17 mouse cellular contexts compared by ENCODE assay signal in genomic region chr13:52403805-52404204, GRCm38 (mm10).
"Had no signal": no experiment of that assay in that cellular context is flagged by ENCODE, and none has a peak within 500 bp of the region (broad histone marks: within the 10 kb centered on the region; RNA-seq: fewer than 3 reads in every experiment).

No protein-coding gene starts in this region.

- ATAC-seq: midbrain, embryonic 16.5 days had no signal

- H3K27ac ChIP-seq: midbrain, embryonic 10.5 days; midbrain, embryonic 12.5 days; neural tube, embryonic 13.5 days; neural tube, embryonic 15.5 days; stomach, embryonic 15.5 days; stomach, postnatal 0 days had no signal

- H3K4me2 ChIP-seq: lung, embryonic 14.5 days; midbrain, embryonic 12.5 days; neural tube, embryonic 13.5 days; neural tube, embryonic 15.5 days; stomach, embryonic 15.5 days had no signal

- H3K36me3 ChIP-seq: midbrain, embryonic 10.5 days; midbrain, embryonic 12.5 days; neural tube, embryonic 13.5 days; neural tube, embryonic 15.5 days; stomach, embryonic 15.5 days had no signal

- DNase-seq: lung, adult 18-20 months; lung, embryonic 14.5 days; lung, postnatal 10 days; lung, postnatal 4 days; midbrain, embryonic 14.5 days; right cerebral cortex, postnatal 14 days; thymus, adult 2 months; thymus, postnatal 25 days; thymus, postnatal 4 days had no signal

- H3K9me3 ChIP-seq: midbrain, embryonic 10.5 days; midbrain, embryonic 12.5 days; neural tube, embryonic 13.5 days; neural tube, embryonic 15.5 days; stomach, embryonic 15.5 days had no signal

- H3K9ac ChIP-seq: lung, embryonic 14.5 days; midbrain, embryonic 12.5 days; neural tube, embryonic 13.5 days; neural tube, embryonic 15.5 days; stomach, embryonic 15.5 days had no signal

- H3K4me3 ChIP-seq: midbrain, embryonic 10.5 days; midbrain, embryonic 12.5 days; myocyte; neural tube, embryonic 13.5 days; neural tube, embryonic 15.5 days; stomach, embryonic 15.5 days had no signal

- H3K4me1 ChIP-seq: midbrain, embryonic 10.5 days; midbrain, embryonic 12.5 days; neural tube, embryonic 13.5 days; neural tube, embryonic 15.5 days; stomach, embryonic 15.5 days had no signal

- H3K27me3 ChIP-seq: midbrain, embryonic 12.5 days; neural tube, embryonic 13.5 days; neural tube, embryonic 15.5 days; stomach, embryonic 15.5 days had no signal
